Mouse (Mus musculus) midbrain, postnatal 0 days (tissue): ENCODE measurements around the gene Ripor3. TPM values are rescaled to one million over a fixed set of nuclear protein-coding genes. Genes with fewer than 3 reads are reported as not detected.
A peak's percentile ranks its signal among the peaks of the same experiment; 100 is the strongest.

Experiments
- ATAC-seq: fragments of 200-750 bp; cut with Nextera tagmentation; 2 replicates; pipeline ENCODE4 v1.8.0; 2017; ENCODE audit warnings: moderate number of reproducible peaks, mild to moderate bottlenecking, moderate TSS enrichment, moderate library complexity; ENCODE audit not compliant: low FRiP score
- DNase-seq: peaks from one replicate; pipeline ENCODE4 v3.0.0-alpha.2; 2015; ENCODE audit warnings: low spot score
- H3K27ac ChIP-seq: fragments of 300-500 bp; sonication (generic); 2 replicates; pipeline ENCODE4 v1.5.1; 2014; ENCODE audit warnings: low read depth, mild to moderate bottlenecking, low read length, mixed read lengths
- H3K27me3 ChIP-seq: fragments of 300-500 bp; sonication (generic); 2 replicates; pipeline ENCODE4 v1.6.1; 2014; ENCODE audit warnings: low read length, control low read depth, mixed read lengths; ENCODE audit not compliant: insufficient read depth
- H3K36me3 ChIP-seq: fragments of 300-500 bp; sonication (generic); 2 replicates; pipeline ENCODE4 v1.6.1; 2014; ENCODE audit warnings: low read length, control low read depth, mixed read lengths; ENCODE audit not compliant: insufficient read depth
- H3K4me1 ChIP-seq: fragments of 300-500 bp; sonication (generic); 2 replicates; pipeline ENCODE4 v1.6.1; 2014; ENCODE audit warnings: mild to moderate bottlenecking, control low read depth, antibody characterized with exemption, low read length, mixed read lengths; ENCODE audit not compliant: insufficient read depth
- H3K4me2 ChIP-seq: fragments of 300-500 bp; sonication (generic); 2 replicates; pipeline ENCODE4 v1.6.1; 2014; ENCODE audit warnings: low read depth, mild to moderate bottlenecking, low read length, mixed read lengths; ENCODE audit not compliant: poor library complexity, severe bottlenecking
- H3K4me3 ChIP-seq: fragments of 300-500 bp; sonication (generic); 2 replicates; pipeline ENCODE4 v1.5.1; 2014; ENCODE audit warnings: low read depth, mild to moderate bottlenecking, low read length, moderate library complexity
- H3K9ac ChIP-seq: fragments of 300-500 bp; sonication (generic); replicated peaks from 2 replicates; pipeline ENCODE4 v1.6.1; 2014; ENCODE audit warnings: mild to moderate bottlenecking, low read length, moderate library complexity, mixed read lengths; ENCODE audit not compliant: poor library complexity, severe bottlenecking
- H3K9me3 ChIP-seq: fragments of 300-500 bp; sonication (generic); 2 replicates; pipeline ENCODE4 v1.6.1; 2016; ENCODE audit warnings: low read length, control low read depth
- CTCF ChIP-seq: IDR thresholded peaks from 2 replicates; pipeline ENCODE4 v1.5.1; 2016; ENCODE audit warnings: antibody characterized with exemption, mild to moderate bottlenecking
- WGBS: fragments of 180-500 bp; shearing (Covaris S2); extraction: QIAGEN DNeasy Blood & Tissue Kit; methylation state at CpG from one replicate; pipeline ENCODE4 v1.1.7; 2014; 5-methylcytosine and 5-hydroxymethylcytosine counted together
- polyA plus RNA-seq: library from polyadenylated mRNA; unstranded; fragments of >200 nt; fragmentation: Nextera tagmentation; extraction: Ambion mirVana; gene quantifications from 2 replicates; pipeline ENCODE4 v1.2.1, GENCODE M21; 2015
- total RNA-seq: library from RNA; depleted of rRNA; stranded (reverse); fragments of >200 nt; gene quantifications from 2 replicates; pipeline ENCODE4 v1.2.3, GENCODE M21; 2014

The Ripor3 gene
- total and polyA plus RNA-seq, 2 experiments from 2014 or later = 0.28 to 0.99 TPM

- 85% methylated on average over 5 of the region's 5 CpGs for WGBS
- no peak for TF ChIP-seq CTCF
Observed at GRCm38 (mm10) chr2:167984371-167984770, 26.0 kb downstream of the Ripor3 start.

GRCm38 (mm10) chr2:167982646-167983045, 27.8 kb downstream of the Ripor3 start:
- WGBS = 56% methylated on average over 9 of the region's 9 CpGs
- TF ChIP-seq CTCF = peak; percentile 41; the same call in 1 of the 2 replicates

More at GRCm38 (mm10) chr2:167984371-167984770, 26.0 kb downstream of the Ripor3 start:
- H3K4me3 ChIP-seq = no peak overlapping the region
- no peak for ATAC-seq
- H3K4me1 ChIP-seq = no peaks in the 10 kb centered on the region
- H3K4me2 ChIP-seq = no peak overlapping the region
- H3K27me3 ChIP-seq = no peaks in the 10 kb centered on the region
- H3K9me3 ChIP-seq = no peaks in the 10 kb centered on the region
- no peak overlapping the region for H3K9ac ChIP-seq
- no peak for DNase-seq
- no peak overlapping the region for H3K27ac ChIP-seq
- 0 out of 2 replicates have a peak, but pooled peaks cover 5% of the 10 kb centered on the region for H3K36me3 ChIP-seq

GRCm38 (mm10) chr2:167980391-167980790, 30.0 kb downstream of the Ripor3 start:
- Histone ChIP-seq H3K27ac (no peak overlapping the region), H3K9me3 (no peaks in the 10 kb centered on the region), H3K4me2 (no peak overlapping the region), H3K36me3 (peaks cover 38% of the 10 kb centered on the region), H3K4me3 (no peak overlapping the region), H3K27me3 (no peaks in the 10 kb centered on the region), H3K9ac (no peak overlapping the region), H3K4me1 (no peaks in the 10 kb centered on the region)
- 92% methylated on average over 10 of the region's 10 CpGs for WGBS
- no peak for TF ChIP-seq CTCF
- DNase-seq (no peak), ATAC-seq (no peak)

More at GRCm38 (mm10) chr2:167982646-167983045, 27.8 kb downstream of the Ripor3 start:
- no peak overlapping the region for H3K4me2 ChIP-seq
- no peak overlapping the region for H3K4me3 ChIP-seq
- H3K36me3 ChIP-seq = peaks cover 17% of the 10 kb centered on the region
- no peaks in the 10 kb centered on the region for H3K9me3 ChIP-seq
- no peaks in the 10 kb centered on the region for H3K4me1 ChIP-seq
- no peak overlapping the region for H3K9ac ChIP-seq
- ATAC-seq = no peak
- DNase-seq = peak; percentile 19
- no peak overlapping the region for H3K27ac ChIP-seq
- no peaks in the 10 kb centered on the region for H3K27me3 ChIP-seq

GRCm38 (mm10) chr2:167978271-167978670, 32.1 kb downstream of the Ripor3 start:
- peaks cover 58% of the 10 kb centered on the region for H3K36me3 ChIP-seq
- no peak overlapping the region for H3K9ac ChIP-seq
- DNase-seq (no peak), ATAC-seq (no peak)
- no peaks in the 10 kb centered on the region for H3K9me3 ChIP-seq
- H3K4me2 ChIP-seq = no peak overlapping the region
- H3K27me3 ChIP-seq = no peaks in the 10 kb centered on the region
- H3K27ac ChIP-seq = no peak overlapping the region
- no peak overlapping the region for H3K4me3 ChIP-seq
- H3K4me1 ChIP-seq = no peaks in the 10 kb centered on the region
- 93% methylated on average over 10 of the region's 10 CpGs for WGBS
- TF ChIP-seq CTCF = no peak

GRCm38 (mm10) chr2:167975746-167976145, 34.7 kb downstream of the Ripor3 start:
- Histone ChIP-seq H3K27ac (no peak overlapping the region), H3K4me2 (no peak overlapping the region), H3K36me3 (peaks cover 78% of the 10 kb centered on the region), H3K9me3 (no peaks in the 10 kb centered on the region), H3K4me3 (no peak overlapping the region), H3K4me1 (no peaks in the 10 kb centered on the region), H3K9ac (no peak overlapping the region), H3K27me3 (no peaks in the 10 kb centered on the region)
- no peak for TF ChIP-seq CTCF
- no peak for DNase-seq
- no peak for ATAC-seq
- 90% methylated on average over 12 of the region's 12 CpGs for WGBS

GRCm38 (mm10) chr2:167972809-167973208, 37.6 kb downstream of the Ripor3 start:
- peaks cover 86% of the 10 kb centered on the region for H3K36me3 ChIP-seq
- 36% methylated on average over 1 of the region's 1 CpGs for WGBS

More at GRCm38 (mm10) chr2:167972809-167973208, 37.6 kb downstream of the Ripor3 start:
- H3K4me3 ChIP-seq = no peak overlapping the region
- H3K4me1 ChIP-seq = no peaks in the 10 kb centered on the region
- TF ChIP-seq CTCF = no peak
- no peaks in the 10 kb centered on the region for H3K9me3 ChIP-seq
- DNase-seq = no peak
- H3K4me2 ChIP-seq = no peak overlapping the region
- no peak overlapping the region for H3K27ac ChIP-seq
- no peaks in the 10 kb centered on the region for H3K27me3 ChIP-seq
- ATAC-seq = no peak
- no peak overlapping the region for H3K9ac ChIP-seq
